In the genomic region with DNA sequence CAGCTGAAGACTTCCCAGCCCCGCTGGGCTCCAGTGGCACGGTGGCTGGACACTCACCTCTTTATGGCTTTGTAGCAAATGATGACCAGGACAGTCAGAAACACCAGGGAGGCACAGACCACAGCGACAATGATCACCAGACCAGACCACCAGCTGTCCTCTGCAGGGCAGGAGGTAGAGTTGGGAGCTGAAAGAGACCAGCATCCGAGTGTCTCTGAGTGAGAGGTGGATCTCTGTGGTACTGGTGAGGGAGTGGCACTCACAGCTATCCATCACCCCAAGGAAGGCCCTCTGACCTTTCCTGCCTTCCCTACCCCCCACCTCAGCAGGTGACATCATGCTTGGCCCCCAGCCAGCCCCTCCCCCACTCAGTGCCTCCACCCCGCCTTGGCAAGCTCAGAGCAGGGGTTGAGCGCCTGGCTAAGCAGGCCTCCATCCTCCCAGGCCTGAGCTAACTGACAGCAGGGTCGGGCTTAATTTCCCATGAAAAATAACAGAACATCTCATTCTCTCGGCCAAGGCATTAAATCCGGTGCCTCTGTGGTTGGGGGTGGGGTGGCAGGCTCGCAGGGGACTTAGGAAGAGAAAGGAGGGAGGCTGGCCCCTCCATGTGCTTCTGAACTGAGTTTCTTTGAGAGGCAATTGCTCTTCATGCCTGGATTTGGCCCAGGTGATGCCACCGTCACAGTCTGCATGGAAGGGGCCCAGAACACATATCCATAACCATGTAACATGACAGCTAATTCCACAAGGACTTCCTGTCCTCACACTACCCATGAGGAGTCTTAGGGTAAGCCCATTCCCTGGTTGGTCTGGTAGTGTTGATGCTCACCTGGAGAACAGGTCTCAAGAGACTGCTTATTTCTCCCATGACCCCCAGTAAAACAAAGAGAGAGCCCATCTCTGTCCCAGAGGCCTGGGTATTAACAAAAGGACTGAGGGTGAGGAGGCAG, we compare ENCODE assay signal across 9 mouse cellular contexts. TPM values are rescaled to one million over a fixed set of nuclear protein-coding genes. Genes with fewer than 3 reads are reported as not detected.
DNase-seq lines count a peak whose midpoint lies in the region; ATAC-seq and TF ChIP-seq lines count a peak whose summit lies in the region.
"Had no signal": no experiment of that assay in that cellular context is flagged by ENCODE, and none has a peak within 500 bp of the region (broad histone marks: within the 10 kb centered on the region; RNA-seq: fewer than 3 reads in every experiment).

No protein-coding gene starts in this region.

- H3K9me3 ChIP-seq in forebrain, embryonic 12.5 days = no peaks in the 10 kb centered on the region
- no peaks in the 10 kb centered on the region for H3K9me3 ChIP-seq in midbrain, embryonic 16.5 days (replicated peaks; ENCODE audit: control insufficient read depth, low read length, poor library complexity, severe bottlenecking)

- TF ChIP-seq CTCF in gastrocnemius, adult 2 months (IDR thresholded peaks at IDR 0.05) = no peak

- H3K36me3 ChIP-seq in forebrain, embryonic 12.5 days (replicated peaks) = no peaks in the 10 kb centered on the region
- H3K36me3 ChIP-seq in midbrain, embryonic 16.5 days (ENCODE audit: control insufficient read depth, insufficient read depth, low read length) = no peaks in the 10 kb centered on the region

- no peak overlapping the region for H3K27ac ChIP-seq in gastrocnemius, adult 2 months
- H3K27ac ChIP-seq in forebrain, embryonic 12.5 days = peak overlapping the region; percentile 32; the same call in 1 of the 2 replicates
- H3K27ac ChIP-seq in midbrain, embryonic 16.5 days (ENCODE audit: low read length) = peak overlapping the region; percentile 2; the same call in 1 of the 2 replicates

- 24% methylated on average over 11 of the region's 11 CpGs for WGBS in forebrain, embryonic 12.5 days
- 23% methylated on average over 11 of the region's 11 CpGs for WGBS in midbrain, embryonic 16.5 days

- peak; percentile 70; the same call in 1 of the 2 replicates for ATAC-seq in forebrain, embryonic 12.5 days (ENCODE audit: low FRiP score)
- peak; percentile 52; the same call in 1 of the 2 replicates for ATAC-seq in midbrain, embryonic 16.5 days

- H3K4me3 ChIP-seq in gastrocnemius, adult 2 months = no peak overlapping the region
- H3K4me3 ChIP-seq in forebrain, embryonic 12.5 days (replicated peaks) = no peak overlapping the region
- no peak overlapping the region for H3K4me3 ChIP-seq in midbrain, embryonic 16.5 days (ENCODE audit: low read depth, low read length)

- 0 out of 2 replicates have a peak overlapping the region, but pooled peaks have one; percentile 12 for H3K9ac ChIP-seq in forebrain, embryonic 12.5 days
- no peak overlapping the region for H3K9ac ChIP-seq in midbrain, embryonic 16.5 days (ENCODE audit: low read depth, low read length)

- H3K27me3 ChIP-seq in forebrain, embryonic 12.5 days = no peaks in the 10 kb centered on the region
- H3K27me3 ChIP-seq in midbrain, embryonic 16.5 days (ENCODE audit: control insufficient read depth, insufficient read depth, low read depth, low read length) = no peaks in the 10 kb centered on the region

- DNase-seq in gastrocnemius, adult 2 months = peak; percentile 63
- DNase-seq in gastrocnemius, adult 8-10 months (ENCODE audit: low spot score in 2 of 2) = no peak
- DNase-seq in adrenal gland, adult 2 months = peak; percentile 64
- peak; percentile 16 for DNase-seq in kidney, adult 9 months
- DNase-seq in left cerebral cortex, adult 11 months (ENCODE audit: low spot score) = no peak
- no peak for DNase-seq in spleen, adult 18-20 months

- intact Hi-C loops in gastrocnemius, adult 2 months (cut with DNase I) = no loop called here

- peaks cover 15% of the 10 kb centered on the region for H3K4me1 ChIP-seq in forebrain, embryonic 12.5 days
- H3K4me1 ChIP-seq in midbrain, embryonic 16.5 days (ENCODE audit: control insufficient read depth, insufficient read depth, low read length) = peaks cover 12% of the 10 kb centered on the region

- H3K4me2 ChIP-seq in forebrain, embryonic 12.5 days = no peak overlapping the region
- no peak overlapping the region for H3K4me2 ChIP-seq in midbrain, embryonic 16.5 days (ENCODE audit: low read length)

RNA-seq across cellular contexts. Expression of a gene that starts 39.1 kb away (rescaled TPM):
- 10 to 100 TPM; 20.8 to 28.6 TPM for total RNA-seq in gastrocnemius, adult 2 months (2021)
- 10 to 100 TPM in 3 of 4 experiments, 1 to 10 TPM in 1; 6.5 to 25.9 (median 14.7) TPM for total RNA-seq in gastrocnemius, adult 8-10 months (2022)
- 1 to 10 TPM in 1 of 2 experiments, under 1 TPM in 1; 0.75 to 2.9 TPM for total RNA-seq in adrenal gland, adult 2 months (2021)
- 1.1 and 2.2 TPM in 2 replicates for polyA plus RNA-seq in adrenal gland, adult 2 months (2012; rRNA removed)
- polyA plus RNA-seq in forebrain, embryonic 12.5 days (2016; fragmentation: Nextera tagmentation; extraction: Ambion mirVana) = 0.23 and 0.29 TPM in 2 replicates
- polyA plus RNA-seq in midbrain, embryonic 16.5 days (2015; fragmentation: Nextera tagmentation; extraction: Ambion mirVana) = 0.48 and 0.55 TPM in 2 replicates
- polyA plus RNA-seq: spleen, adult 2 months had no signal

Comparison
In these comparisons a context has a peak if more than half of its experiments do, and no peak if none do; other contexts are left out.
1. DNase-seq: peak in gastrocnemius, adult 2 months (single experiment), adrenal gland, adult 2 months (single experiment) and kidney, adult 9 months (single experiment); none in gastrocnemius, adult 8-10 months (0 of 2), left cerebral cortex, adult 11 months (single experiment) and spleen, adult 18-20 months (0 of 2).